Mouse (Mus musculus) layer of hippocampus, adult 9-10 months (tissue): ENCODE results near the gene Olfr1394.
"Not testable (repeated sequence)": the region's sequence is repeated elsewhere in the genome, so short reads cannot be mapped to it uniquely, and the experiment has no call there.

Experiments
- DNase-seq: peaks from one replicate; pipeline ENCODE4 v3.0.0; 2022; ENCODE audit warnings: low spot score

The Olfr1394 gene

GRCm38 (mm10) chr11:49154077-49154476, at the start of gene Olfr1394:
TSS of gene Olfr1394 (plus strand) at chr11:49154377.
- DNase-seq: no peak

DNA sequence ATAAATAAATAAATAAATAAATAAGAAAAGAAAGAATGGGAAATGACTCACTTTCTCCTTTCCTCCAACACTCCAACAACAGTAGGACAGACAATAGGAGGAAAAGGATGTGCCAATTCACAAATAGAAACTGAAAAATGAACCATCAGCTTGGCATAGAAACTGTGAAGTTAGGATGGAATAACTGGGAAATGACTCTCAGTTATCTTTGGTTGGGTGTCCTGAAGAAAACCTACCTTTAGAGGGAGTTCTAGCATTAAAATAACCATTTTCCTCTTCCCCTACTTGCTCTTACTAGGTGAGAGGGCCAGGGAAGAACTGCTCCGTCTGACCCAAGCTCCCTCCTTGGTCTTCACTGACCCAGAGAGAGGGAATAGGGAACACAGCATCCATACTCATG, 48.4 kb upstream of the Olfr1394 start:
- DNase-seq: no peak

GRCm38 (mm10) chr11:49107650-49108537, 46.3 kb upstream of the Olfr1394 start:
- no peak for DNase-seq

DNA sequence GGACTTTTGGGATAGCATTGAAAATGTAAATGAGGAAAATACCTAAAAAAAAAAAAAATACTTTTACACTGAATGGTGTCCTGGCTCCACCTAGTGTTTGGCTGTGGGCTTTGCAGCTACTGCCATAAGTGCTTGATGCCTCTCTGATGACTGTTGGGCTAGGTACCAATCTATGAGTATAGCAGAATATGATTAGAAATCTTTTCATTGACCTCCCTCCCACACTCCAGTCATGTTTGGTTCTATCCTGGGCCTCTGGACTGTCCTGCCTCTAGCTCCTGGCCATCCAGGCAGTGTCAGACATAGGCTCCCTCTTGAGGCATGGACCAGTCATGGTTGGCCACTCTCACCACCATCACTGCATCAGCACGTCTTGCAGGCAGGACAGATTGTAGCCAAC, 45.3 kb upstream of the Olfr1394 start:
- DNase-seq: no peak

- DNase-seq: no peak
Observed at GRCm38 (mm10) chr11:49111000-49111399, 43.2 kb upstream of the Olfr1394 start.

DNA sequence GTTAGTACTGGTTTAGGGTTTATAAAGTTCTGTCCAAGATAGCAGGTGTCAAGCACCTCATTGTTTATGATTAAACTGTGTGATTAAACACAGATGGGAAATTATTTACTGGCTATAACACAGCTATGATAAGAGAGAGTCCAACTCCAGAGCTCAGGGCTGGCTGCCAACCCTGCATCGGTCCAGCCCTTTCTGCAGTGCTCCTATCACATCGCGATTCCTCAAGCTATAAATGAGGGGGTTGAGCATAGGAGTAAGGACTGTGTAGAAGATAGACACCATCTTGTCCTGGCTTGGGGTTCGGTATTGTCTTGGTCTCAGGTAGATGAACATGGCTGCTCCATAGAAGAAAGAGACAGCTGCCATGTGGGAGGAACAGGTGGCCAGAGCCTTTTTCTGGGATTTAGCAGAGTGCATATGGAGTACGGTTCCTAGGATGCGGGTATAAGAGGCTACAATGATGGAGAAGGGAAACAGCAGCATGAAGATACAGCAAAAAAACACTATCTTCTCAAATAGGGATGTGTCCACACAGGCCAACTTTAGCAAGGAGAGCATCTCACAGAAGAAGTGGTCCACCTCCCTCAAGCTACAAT, 41.5 kb upstream of the Olfr1394 start:
- DNase-seq: no peak

GRCm38 (mm10) chr11:49114158-49114557, 40.0 kb upstream of the Olfr1394 start:
- no peak for DNase-seq

DNA sequence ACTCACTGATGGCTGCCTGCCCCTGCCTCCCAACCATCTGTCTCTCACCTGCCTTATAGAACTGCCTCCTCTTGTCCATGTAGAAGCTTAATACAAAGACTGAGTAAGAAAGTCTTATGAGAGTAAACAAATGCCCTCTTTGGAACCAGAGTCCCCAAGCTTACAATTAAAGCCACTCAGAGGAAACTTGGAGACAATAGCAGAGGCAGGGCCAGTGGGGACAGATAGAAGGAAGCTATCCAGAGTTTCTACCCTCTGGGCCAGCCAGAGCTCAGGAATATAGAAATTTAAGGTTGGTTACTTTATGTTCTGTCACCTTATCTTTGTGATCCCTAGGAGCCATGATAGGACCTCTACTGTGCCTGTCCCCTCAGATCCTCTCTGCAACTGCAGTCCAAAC, 39.4 kb upstream of the Olfr1394 start, which contains the start of gene Olfr1396:
Gene Olfr1396, minus strand, starts transcription at position 101 of the 400 bp plus-strand sequence.
- no peak for DNase-seq

GRCm38 (mm10) chr11:49119635-49120034, 34.5 kb upstream of the Olfr1394 start:
- DNase-seq: no peak

DNA sequence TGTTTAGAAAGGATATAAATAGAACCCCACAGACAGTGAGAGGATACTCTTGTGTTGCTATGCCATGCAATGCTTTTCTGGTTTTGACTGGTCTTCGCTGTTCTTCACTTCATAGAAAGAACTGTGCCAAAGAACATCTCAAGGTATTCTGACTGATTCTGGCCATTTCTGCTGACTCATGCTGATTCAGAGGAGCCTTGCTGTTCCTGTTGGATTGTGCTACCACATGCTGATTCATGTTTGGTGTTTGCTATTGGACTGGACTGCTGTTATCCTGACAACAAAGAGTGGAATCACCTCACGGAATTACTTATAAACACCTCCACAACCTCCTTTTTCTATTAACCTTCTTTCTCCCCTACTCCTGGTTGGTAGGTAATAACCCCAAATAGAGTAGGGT, 30.0 kb upstream of the Olfr1394 start:
- DNase-seq: no peak

DNA sequence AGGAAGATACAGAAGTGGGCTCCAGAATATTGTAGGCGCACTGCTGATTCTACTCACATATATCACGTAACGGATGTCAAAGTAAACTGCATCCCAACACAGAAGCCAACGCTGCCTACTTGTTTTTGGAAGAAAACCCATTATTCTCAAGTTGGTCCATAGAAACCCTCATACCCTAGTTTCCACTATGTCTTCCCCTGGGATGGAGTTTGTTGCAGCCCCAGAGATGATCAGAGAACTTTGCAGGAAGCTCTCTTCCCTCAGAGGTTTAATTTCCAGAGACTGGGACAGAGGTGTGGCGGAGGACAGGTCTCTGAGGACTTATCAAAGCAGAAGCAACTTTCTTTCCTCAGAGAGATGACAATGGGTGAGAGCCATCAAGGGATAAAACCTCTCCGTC, 12.2 kb upstream of the Olfr1394 start, which contains the start of gene Olfr1395:
Gene Olfr1395, plus strand, starts transcription at position 301 of the 400 bp plus-strand sequence.
- no peak for DNase-seq

DNA sequence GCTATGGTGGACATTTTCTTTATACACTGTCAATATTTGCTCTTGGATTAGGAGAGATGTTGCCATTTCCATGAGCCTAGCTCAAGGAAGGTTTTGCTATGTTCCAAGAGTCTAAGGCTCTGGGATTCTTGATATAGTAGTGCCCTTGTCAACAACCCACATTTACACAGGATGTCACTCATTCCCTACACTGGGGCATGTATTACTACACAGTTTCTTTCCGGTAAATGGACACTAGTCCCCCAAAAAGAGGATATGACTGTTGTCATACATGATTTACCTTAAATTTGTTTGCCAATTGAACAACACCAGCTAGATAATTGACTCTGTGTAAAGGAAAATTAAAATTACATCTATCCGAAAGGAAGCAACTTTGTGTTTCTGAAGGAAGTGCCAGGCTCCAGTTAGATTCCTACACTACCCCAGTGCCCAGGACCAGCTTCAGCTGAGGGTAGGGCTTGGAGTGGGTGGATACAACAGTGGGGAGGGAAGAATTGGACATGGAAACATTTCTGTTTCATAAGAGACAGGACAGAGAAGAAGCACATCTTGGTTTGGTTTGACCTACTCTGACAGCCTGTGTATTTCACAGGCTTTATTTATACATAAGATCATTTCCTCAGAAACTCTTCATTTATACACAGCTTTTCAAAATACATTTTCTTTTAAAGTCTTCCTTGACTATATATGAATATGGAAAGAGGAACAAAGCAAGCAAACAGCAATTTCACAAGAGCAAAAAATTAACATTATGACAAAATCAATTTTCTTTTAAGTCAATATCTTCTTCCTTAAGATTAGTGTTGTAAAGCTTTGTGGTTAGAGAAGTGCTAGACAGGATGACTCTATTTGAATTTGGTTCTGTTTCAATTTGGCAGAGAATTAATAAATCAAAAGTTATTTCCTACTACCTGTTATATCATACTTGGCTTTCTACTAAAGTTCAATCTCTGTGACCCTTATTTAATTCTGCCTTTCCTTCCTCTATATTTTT, 2.9 kb downstream of the Olfr1394 start:
- DNase-seq: no peak

DNA sequence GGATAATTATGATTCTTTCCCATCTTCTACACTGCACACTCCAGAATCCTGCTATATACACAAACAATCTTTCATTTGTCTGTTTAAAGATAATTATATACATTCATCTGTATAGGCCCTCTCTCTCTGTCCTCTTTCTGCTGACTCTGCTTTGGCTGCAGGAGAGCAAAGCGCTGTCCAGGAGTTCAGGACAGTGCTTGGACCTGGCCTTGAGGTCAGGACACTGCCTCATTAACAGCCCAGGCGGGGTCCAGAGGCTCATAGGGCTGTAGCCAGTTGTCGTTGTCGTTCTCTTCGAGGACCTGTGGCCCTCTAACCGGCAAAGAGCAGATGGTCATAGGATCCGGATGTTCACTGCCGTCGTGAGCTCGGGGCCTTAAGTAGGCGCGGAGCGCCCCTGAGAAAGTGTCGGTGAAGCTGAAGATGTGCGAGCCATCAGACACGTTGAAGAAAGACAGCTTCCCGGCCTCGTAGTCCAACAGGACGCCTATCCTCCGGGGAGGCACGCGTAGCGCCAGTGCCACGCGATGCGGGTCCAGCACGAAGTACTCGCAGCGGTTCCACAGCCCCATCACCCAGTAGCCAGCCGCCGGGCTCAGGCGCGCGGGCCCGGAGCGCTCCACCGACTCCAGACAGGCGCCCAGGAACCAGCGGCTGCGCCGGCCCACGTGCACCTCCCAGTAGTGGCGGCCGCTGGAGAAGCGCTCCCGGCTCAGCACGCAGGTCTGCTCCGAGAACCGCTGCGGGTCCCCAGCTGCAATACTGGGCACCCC, 14.8 kb downstream of the Olfr1394 start:
- DNase-seq: no peak

DNA sequence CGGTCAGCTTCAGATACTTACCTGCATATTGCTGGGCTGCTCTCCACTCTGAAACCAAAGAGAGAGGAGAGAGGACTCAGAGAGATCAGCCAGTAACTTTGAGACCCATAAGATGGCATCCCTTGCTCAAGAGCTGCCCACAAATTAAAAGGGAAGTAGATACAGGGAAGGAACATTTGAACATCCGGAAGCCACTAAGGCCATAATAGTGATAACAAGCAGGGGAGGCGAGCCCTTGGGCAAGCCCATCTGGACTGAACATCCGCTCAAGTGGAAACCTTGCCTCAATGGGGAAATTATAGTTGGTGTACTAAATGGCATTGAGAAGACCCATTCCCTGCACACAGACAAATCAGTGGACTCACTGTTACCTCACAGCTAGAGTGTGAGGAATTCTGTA, 16.4 kb downstream of the Olfr1394 start:
- DNase-seq: no peak

GRCm38 (mm10) chr11:49175345-49175744, 21.2 kb downstream of the Olfr1394 start:
- no peak for DNase-seq

DNA sequence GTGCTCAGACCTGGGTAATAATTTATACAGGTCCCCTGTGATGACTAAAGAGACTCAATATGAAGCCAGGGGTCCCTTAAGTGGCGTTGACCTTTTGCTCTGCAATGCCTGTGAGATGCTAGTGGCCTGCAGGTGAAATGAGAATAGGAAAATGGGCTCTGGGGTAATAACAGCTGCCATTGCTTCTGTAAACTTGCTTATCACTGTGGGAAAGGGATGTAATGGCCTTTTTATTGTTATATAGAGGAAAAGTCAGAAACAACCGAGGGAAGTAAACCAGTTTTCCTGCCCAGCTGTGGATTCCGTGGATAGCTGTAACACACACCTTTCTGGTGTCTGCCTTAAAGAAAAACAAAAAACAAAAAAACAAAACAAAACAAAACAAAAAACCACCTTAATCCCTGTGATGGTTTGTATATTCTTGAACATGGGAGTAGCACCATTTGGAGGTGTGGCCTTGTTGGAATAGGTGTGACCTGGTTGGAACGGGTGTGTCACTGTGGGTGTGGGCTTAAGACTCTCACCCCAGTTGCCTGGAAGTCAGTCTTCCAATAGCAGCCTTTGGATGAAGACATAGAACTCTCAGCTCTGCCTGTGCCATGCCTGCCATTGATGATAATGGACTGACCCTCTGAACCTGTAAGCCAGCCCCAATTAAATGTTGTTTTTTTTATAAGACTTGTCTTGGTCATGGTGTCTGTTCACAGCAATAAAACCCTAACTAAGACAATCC, 22.0 kb downstream of the Olfr1394 start:
- DNase-seq: not testable (repeated sequence)

GRCm38 (mm10) chr11:49183172-49183571, 29.0 kb downstream of the Olfr1394 start:
- DNase-seq: no peak

DNA sequence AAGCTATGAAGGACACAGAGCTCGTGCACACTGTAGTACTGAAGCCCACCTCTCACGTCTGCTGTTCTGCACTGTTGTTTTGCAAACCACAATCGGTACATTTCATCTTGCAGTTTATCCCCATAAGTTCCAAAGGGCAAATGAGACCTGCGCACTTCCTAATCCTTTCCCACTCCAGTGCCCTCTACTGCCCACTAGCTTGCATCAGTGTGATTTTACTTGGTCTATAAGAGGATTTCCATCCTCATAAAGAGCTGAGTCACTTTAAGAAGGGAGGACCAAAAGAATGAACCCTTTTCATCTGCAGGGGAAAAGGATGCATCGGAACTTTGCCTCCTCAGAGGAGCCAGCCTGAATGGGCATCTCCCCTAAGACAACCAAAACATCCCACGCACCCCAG, 32.3 kb downstream of the Olfr1394 start:
- DNase-seq: no peak

- no peak for DNase-seq
Observed at GRCm38 (mm10) chr11:49186955-49187488, 32.8 kb downstream of the Olfr1394 start, which contains the start of gene Btnl9. TSS of gene Btnl9 (minus strand) at chr11:49187159.

GRCm38 (mm10) chr11:49187701-49188100, 33.5 kb downstream of the Olfr1394 start:
- DNase-seq: no peak
